Mouse (Mus musculus): ENCODE data around the gene Myocos. TPM values are rescaled to one million over a fixed set of nuclear protein-coding genes. Genes with fewer than 3 reads are reported as not detected.

The Myocos gene
- polyA plus RNA-seq (2015; fragmentation: Nextera tagmentation; extraction: Ambion mirVana): not detected in 2 replicates

DNA sequence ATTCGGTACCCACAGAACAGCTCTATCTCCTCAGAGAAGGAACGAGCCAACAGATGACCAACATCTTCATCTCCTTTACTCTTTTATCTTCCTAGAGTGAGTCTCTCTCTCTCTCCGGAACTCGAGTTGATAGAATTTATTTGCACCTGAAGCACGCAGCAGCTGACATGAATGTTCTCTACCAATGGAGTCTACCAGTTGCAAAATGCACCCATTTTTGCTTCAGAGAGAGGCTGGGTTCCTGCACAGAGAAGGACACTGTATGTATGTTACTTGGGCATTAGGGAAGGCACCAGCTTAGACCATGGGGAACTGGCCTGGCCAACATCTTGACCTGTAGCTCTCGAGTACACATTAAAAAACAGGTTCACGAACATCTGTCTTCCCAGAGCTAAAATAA is at the start of gene Myocos:
Gene Myocos, minus strand, starts transcription at position 101 of the 400 bp plus-strand sequence.
- Histone ChIP-seq H3K9me3 (replicated peaks; ENCODE audit: control insufficient read depth, low read length) (no peaks in the 10 kb centered on the region), H3K9ac (ENCODE audit: low read depth, low read length) (no peak within 1 kb of the TSS), H3K27me3 (ENCODE audit: control insufficient read depth, insufficient read depth, low read depth, low read length) (no peaks in the 10 kb centered on the region), H3K4me3 (ENCODE audit: low read depth, low read length) (no peak within 1 kb of the TSS), H3K4me2 (ENCODE audit: low read depth, low read length) (no peak within 1 kb of the TSS), H3K4me1 (ENCODE audit: control insufficient read depth, low read depth, low read length) (no peaks in the 10 kb centered on the region), H3K36me3 (ENCODE audit: control insufficient read depth, insufficient read depth) (no peaks in the 10 kb centered on the region), H3K27ac (ENCODE audit: low read length) (no peak within 1 kb of the TSS)
- ATAC-seq (ENCODE audit: low read depth): no peak
- 70% methylated on average over 7 of the region's 7 CpGs for WGBS (ENCODE audit: insufficient replicate concordance)

- H3K9me3 ChIP-seq (replicated peaks; ENCODE audit: control insufficient read depth, low read length): no peaks in the 10 kb centered on the region
- H3K4me3 ChIP-seq (ENCODE audit: low read depth, low read length): no peak overlapping the region
- H3K4me2 ChIP-seq (ENCODE audit: low read depth, low read length): no peak overlapping the region
- H3K36me3 ChIP-seq (ENCODE audit: control insufficient read depth, insufficient read depth): peaks cover 55% of the 10 kb centered on the region
- H3K9ac ChIP-seq (ENCODE audit: low read depth, low read length): no peak overlapping the region
- WGBS (ENCODE audit: insufficient replicate concordance): 66% methylated on average over 8 of the region's 8 CpGs
- no peaks in the 10 kb centered on the region for H3K4me1 ChIP-seq (ENCODE audit: control insufficient read depth, low read depth, low read length)
- H3K27me3 ChIP-seq (ENCODE audit: control insufficient read depth, insufficient read depth, low read depth, low read length): no peaks in the 10 kb centered on the region
- no peak for ATAC-seq (ENCODE audit: low read depth)
- no peak overlapping the region for H3K27ac ChIP-seq (ENCODE audit: low read length)
Observed at GRCm38 (mm10) chr1:162700389-162701066, 42.5 kb upstream of the Myocos start.

- no peak overlapping the region for H3K27ac ChIP-seq (ENCODE audit: low read length)
- no peaks in the 10 kb centered on the region for H3K4me1 ChIP-seq (ENCODE audit: control insufficient read depth, low read depth, low read length)
- ATAC-seq (ENCODE audit: low read depth): no peak
- no peak overlapping the region for H3K4me2 ChIP-seq (ENCODE audit: low read depth, low read length)
- 91% methylated on average over 6 of the region's 6 CpGs for WGBS (ENCODE audit: insufficient replicate concordance)
- no peaks in the 10 kb centered on the region for H3K9me3 ChIP-seq (replicated peaks; ENCODE audit: control insufficient read depth, low read length)
- H3K36me3 ChIP-seq (ENCODE audit: control insufficient read depth, insufficient read depth): peaks cover 51% of the 10 kb centered on the region
- H3K4me3 ChIP-seq (ENCODE audit: low read depth, low read length): no peak overlapping the region
- no peaks in the 10 kb centered on the region for H3K27me3 ChIP-seq (ENCODE audit: control insufficient read depth, insufficient read depth, low read depth, low read length)
- no peak overlapping the region for H3K9ac ChIP-seq (ENCODE audit: low read depth, low read length)
Observed at GRCm38 (mm10) chr1:162697866-162698265, 39.8 kb upstream of the Myocos start.

- no peak for ATAC-seq (ENCODE audit: low read depth)
- H3K9me3 ChIP-seq (replicated peaks; ENCODE audit: control insufficient read depth, low read length): no peaks in the 10 kb centered on the region
- H3K4me3 ChIP-seq (ENCODE audit: low read depth, low read length): no peak overlapping the region
- no peak overlapping the region for H3K4me2 ChIP-seq (ENCODE audit: low read depth, low read length)
- no peaks in the 10 kb centered on the region for H3K4me1 ChIP-seq (ENCODE audit: control insufficient read depth, low read depth, low read length)
- H3K9ac ChIP-seq (ENCODE audit: low read depth, low read length): no peak overlapping the region
- no peak overlapping the region for H3K27ac ChIP-seq (ENCODE audit: low read length)
- 80% methylated on average over 2 of the region's 2 CpGs for WGBS (ENCODE audit: insufficient replicate concordance)
- H3K36me3 ChIP-seq (ENCODE audit: control insufficient read depth, insufficient read depth): peaks cover 63% of the 10 kb centered on the region
- H3K27me3 ChIP-seq (ENCODE audit: control insufficient read depth, insufficient read depth, low read depth, low read length): no peaks in the 10 kb centered on the region
Observed at GRCm38 (mm10) chr1:162693721-162694120, 35.7 kb upstream of the Myocos start.

GRCm38 (mm10) chr1:162665486-162666174 is 7.6 kb upstream of the Myocos start:
- Histone ChIP-seq H3K36me3 (ENCODE audit: control insufficient read depth, insufficient read depth) (peaks cover 2% of the 10 kb centered on the region; the same call in 1 of the 2 replicates), H3K4me3 (ENCODE audit: low read depth, low read length) (peak overlapping the region; percentile 38), H3K9me3 (replicated peaks; ENCODE audit: control insufficient read depth, low read length) (no peaks in the 10 kb centered on the region), H3K27me3 (ENCODE audit: control insufficient read depth, insufficient read depth, low read depth, low read length) (no peaks in the 10 kb centered on the region), H3K9ac (ENCODE audit: low read depth, low read length) (peak overlapping the region; percentile 9; the same call in 1 of the 2 replicates), H3K4me2 (ENCODE audit: low read depth, low read length) (peak overlapping the region; percentile 62), H3K4me1 (ENCODE audit: control insufficient read depth, low read depth, low read length) (peaks cover 5% of the 10 kb centered on the region; the same call in 1 of the 2 replicates), H3K27ac (ENCODE audit: low read length) (no peak overlapping the region)
- peak; percentile 59 for ATAC-seq (ENCODE audit: low read depth)
- 4% methylated on average over 11 of the region's 11 CpGs for WGBS (ENCODE audit: insufficient replicate concordance)

DNA sequence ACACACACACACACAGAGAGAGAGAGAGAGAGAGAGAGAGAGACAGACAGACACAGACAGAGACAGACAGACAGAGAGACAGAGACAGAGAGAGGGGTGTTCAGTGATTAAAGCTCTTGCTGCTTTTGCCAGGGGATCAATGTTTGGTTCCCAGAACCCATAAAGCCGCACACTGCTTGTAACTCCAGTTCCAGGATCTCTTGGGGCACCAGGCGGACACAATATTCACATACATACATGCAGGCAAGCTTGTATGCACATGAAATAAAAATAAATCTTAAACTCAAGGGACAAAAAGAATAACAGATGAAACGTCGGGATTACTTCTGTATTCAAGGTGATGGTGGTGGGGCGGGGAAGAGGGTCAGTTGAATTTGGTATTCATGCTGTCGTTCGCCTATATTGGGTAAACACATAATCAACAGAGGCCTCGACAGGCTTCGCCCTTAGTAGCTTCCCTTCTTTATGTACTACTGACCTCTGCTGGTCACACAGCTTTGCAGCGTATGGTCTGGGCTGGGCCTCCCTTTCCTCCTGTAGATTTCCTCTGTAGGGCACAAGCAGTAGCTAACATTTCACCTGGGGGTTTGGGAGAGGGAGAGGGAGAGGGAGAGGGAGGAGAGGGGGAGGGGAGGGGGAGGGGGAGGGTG is 6.9 kb upstream of the Myocos start:
- Histone ChIP-seq H3K4me2 (ENCODE audit: low read depth, low read length) (peak overlapping the region; percentile 62), H3K4me3 (ENCODE audit: low read depth, low read length) (no peak overlapping the region), H3K9me3 (replicated peaks; ENCODE audit: control insufficient read depth, low read length) (no peaks in the 10 kb centered on the region), H3K4me1 (ENCODE audit: control insufficient read depth, low read depth, low read length) (peaks cover 5% of the 10 kb centered on the region; the same call in 1 of the 2 replicates), H3K36me3 (ENCODE audit: control insufficient read depth, insufficient read depth) (no peaks in the 10 kb centered on the region), H3K27ac (ENCODE audit: low read length) (no peak overlapping the region), H3K27me3 (ENCODE audit: control insufficient read depth, insufficient read depth, low read depth, low read length) (no peaks in the 10 kb centered on the region), H3K9ac (ENCODE audit: low read depth, low read length) (no peak overlapping the region)
- peak; percentile 88 for ATAC-seq (ENCODE audit: low read depth)
- WGBS (ENCODE audit: insufficient replicate concordance): 13% methylated on average over 10 of the region's 10 CpGs

- Histone ChIP-seq H3K9ac (ENCODE audit: low read depth, low read length) (no peak overlapping the region), H3K4me1 (ENCODE audit: control insufficient read depth, low read depth, low read length) (no peaks in the 10 kb centered on the region), H3K27ac (ENCODE audit: low read length) (no peak overlapping the region), H3K4me3 (ENCODE audit: low read depth, low read length) (no peak overlapping the region), H3K36me3 (ENCODE audit: control insufficient read depth, insufficient read depth) (no peaks in the 10 kb centered on the region), H3K4me2 (ENCODE audit: low read depth, low read length) (no peak overlapping the region), H3K9me3 (replicated peaks; ENCODE audit: control insufficient read depth, low read length) (no peaks in the 10 kb centered on the region), H3K27me3 (ENCODE audit: control insufficient read depth, insufficient read depth, low read depth, low read length) (no peaks in the 10 kb centered on the region)
- 53% methylated on average over 11 of the region's 11 CpGs for WGBS (ENCODE audit: insufficient replicate concordance)
- ATAC-seq (ENCODE audit: low read depth): no peak
Observed at GRCm38 (mm10) chr1:162660276-162660860, 2.3 kb upstream of the Myocos start.

- no peaks in the 10 kb centered on the region for H3K9me3 ChIP-seq (replicated peaks; ENCODE audit: control insufficient read depth, low read length)
- WGBS (ENCODE audit: insufficient replicate concordance): 77% methylated on average over 14 of the region's 14 CpGs
- 0 out of 2 replicates have a peak, but pooled peaks have one; percentile 4 for ATAC-seq (ENCODE audit: low read depth)
- no peaks in the 10 kb centered on the region for H3K4me1 ChIP-seq (ENCODE audit: control insufficient read depth, low read depth, low read length)
- no peak overlapping the region for H3K9ac ChIP-seq (ENCODE audit: low read depth, low read length)
- H3K4me3 ChIP-seq (ENCODE audit: low read depth, low read length): no peak overlapping the region
- H3K4me2 ChIP-seq (ENCODE audit: low read depth, low read length): no peak overlapping the region
- H3K36me3 ChIP-seq (ENCODE audit: control insufficient read depth, insufficient read depth): no peaks in the 10 kb centered on the region
- no peaks in the 10 kb centered on the region for H3K27me3 ChIP-seq (ENCODE audit: control insufficient read depth, insufficient read depth, low read depth, low read length)
- no peak overlapping the region for H3K27ac ChIP-seq (ENCODE audit: low read length)
Observed at GRCm38 (mm10) chr1:162648416-162648815, 9.6 kb downstream of the Myocos start.
